Mouse (Mus musculus): ENCODE measurements around the gene Slc7a11.

- TF ChIP-seq CTCF (IDR thresholded peaks at IDR 0.05; ENCODE audit: low read depth, low read length) (no peak), POLR2A (IDR thresholded peaks at IDR 0.05; ENCODE audit: borderline replicate concordance, low read depth, low read length) (no peak)
Measured at GRCm38 (mm10) chr3:49987236-49987635, 456.2 kb downstream of the Slc7a11 start.

All from bone marrow macrophage, adult 2 months (primary cell).